Mouse (Mus musculus): ENCODE results near the gene Ammecr1. TPM values are rescaled to one million over a fixed set of nuclear protein-coding genes. Genes with fewer than 3 reads are reported as not detected.

The Ammecr1 gene
- total RNA-seq, 1 experiment: 10.1 TPM

GRCm38 (mm10) chrX:142806620-142807061 is 159.9 kb downstream of the Ammecr1 start:
- Histone ChIP-seq H3K4me3 (ENCODE audit: insufficient read depth in 1 of 2, low read depth in 1 of 2, low read length in 2 of 2, poor library complexity in 1 of 2, severe bottlenecking in 1 of 2) (no peak overlapping the region), H3K36me3 (ENCODE audit: control insufficient read depth, insufficient read depth, low read length, poor library complexity, severe bottlenecking) (no peaks in the 10 kb centered on the region), H3K27ac (ENCODE audit: insufficient read depth, low read depth, low read length, poor library complexity, severe bottlenecking) (no peak overlapping the region), H3K9me3 (ENCODE audit: control insufficient read depth, insufficient read depth, low read depth, low read length) (no peaks in the 10 kb centered on the region), H3K9ac (ENCODE audit: insufficient read depth, low read depth, low read length, poor library complexity, severe bottlenecking) (no peak overlapping the region), H3K4me1 (ENCODE audit: control insufficient read depth in 2 of 2, insufficient read depth in 2 of 2, low read length in 2 of 2, poor library complexity in 1 of 2) (no peaks in the 10 kb centered on the region)
- in situ Hi-C loops (cut with MboI; ENCODE audit: low sequenced_read_pairs in 2 of 2, unreplicated experiment in 2 of 2): no loop called here
- TF ChIP-seq MAFK (IDR thresholded peaks at IDR 0.05; ENCODE audit: insufficient read depth, low read depth, low read length) (no peak), CHD2 (IDR thresholded peaks at IDR 0.05; ENCODE audit: low read depth, low read length) (no peak), ZC3H11A (IDR thresholded peaks at IDR 0.05; ENCODE audit: borderline replicate concordance, low read depth, low read length) (no peak), HCFC1 (IDR thresholded peaks at IDR 0.05; ENCODE audit: borderline replicate concordance, insufficient read depth, low read length) (no peak), ZNF384 (IDR thresholded peaks at IDR 0.05; ENCODE audit: low read depth, low read length) (no peak)
- DNase-seq (ENCODE audit: low read depth, low spot score): no peak

GRCm38 (mm10) chrX:142806126-142806525 is 160.4 kb downstream of the Ammecr1 start:
- no peak overlapping the region for H3K9ac ChIP-seq (ENCODE audit: insufficient read depth, low read depth, low read length, poor library complexity, severe bottlenecking)
- H3K4me3 ChIP-seq (ENCODE audit: insufficient read depth in 1 of 2, low read depth in 1 of 2, low read length in 2 of 2, poor library complexity in 1 of 2, severe bottlenecking in 1 of 2): no peak overlapping the region
- H3K27ac ChIP-seq (ENCODE audit: insufficient read depth, low read depth, low read length, poor library complexity, severe bottlenecking): no peak overlapping the region
- DNase-seq (ENCODE audit: low read depth, low spot score): no peak
- H3K4me1 ChIP-seq (ENCODE audit: control insufficient read depth in 2 of 2, insufficient read depth in 2 of 2, low read length in 2 of 2, poor library complexity in 1 of 2): no peaks in the 10 kb centered on the region
- TF ChIP-seq CHD2 (IDR thresholded peaks at IDR 0.05; ENCODE audit: low read depth, low read length) (no peak), HCFC1 (IDR thresholded peaks at IDR 0.05; ENCODE audit: borderline replicate concordance, insufficient read depth, low read length) (no peak), ZNF384 (IDR thresholded peaks at IDR 0.05; ENCODE audit: low read depth, low read length) (no peak), ZC3H11A (IDR thresholded peaks at IDR 0.05; ENCODE audit: borderline replicate concordance, low read depth, low read length) (no peak), MAFK (IDR thresholded peaks at IDR 0.05; ENCODE audit: insufficient read depth, low read depth, low read length) (no peak)
- in situ Hi-C loops (cut with MboI; ENCODE audit: low sequenced_read_pairs in 2 of 2, unreplicated experiment in 2 of 2): no loop called here
- no peaks in the 10 kb centered on the region for H3K9me3 ChIP-seq (ENCODE audit: control insufficient read depth, insufficient read depth, low read depth, low read length)
- H3K36me3 ChIP-seq (ENCODE audit: control insufficient read depth, insufficient read depth, low read length, poor library complexity, severe bottlenecking): no peaks in the 10 kb centered on the region

DNA sequence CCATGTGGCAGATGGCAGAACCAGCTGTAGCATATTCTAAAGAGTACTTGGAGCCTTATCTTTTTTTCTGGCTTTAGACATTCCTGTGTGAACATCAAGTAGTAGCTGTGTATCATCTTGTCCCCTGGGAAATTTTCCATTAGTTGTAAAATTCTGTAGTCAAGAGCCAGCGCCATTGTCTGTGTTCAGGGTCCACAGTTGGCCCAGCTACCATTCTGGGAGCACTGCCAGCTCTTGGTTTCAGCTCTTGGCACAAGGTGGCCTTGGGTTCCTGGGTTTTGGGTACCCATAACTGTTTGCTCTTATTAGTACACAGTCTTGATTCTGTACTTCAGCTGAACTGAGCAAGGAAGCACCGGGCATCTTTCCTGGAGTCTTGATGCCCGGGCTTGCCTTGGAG is 161.9 kb downstream of the Ammecr1 start:
- no peak overlapping the region for H3K27ac ChIP-seq (ENCODE audit: insufficient read depth, low read depth, low read length, poor library complexity, severe bottlenecking)
- no peaks in the 10 kb centered on the region for H3K9me3 ChIP-seq (ENCODE audit: control insufficient read depth, insufficient read depth, low read depth, low read length)
- H3K36me3 ChIP-seq (ENCODE audit: control insufficient read depth, insufficient read depth, low read length, poor library complexity, severe bottlenecking): no peaks in the 10 kb centered on the region
- H3K9ac ChIP-seq (ENCODE audit: insufficient read depth, low read depth, low read length, poor library complexity, severe bottlenecking): no peak overlapping the region
- in situ Hi-C loops (cut with MboI; ENCODE audit: low sequenced_read_pairs in 2 of 2, unreplicated experiment in 2 of 2): no loop called here
- TF ChIP-seq ZC3H11A (IDR thresholded peaks at IDR 0.05; ENCODE audit: borderline replicate concordance, low read depth, low read length) (no peak), HCFC1 (IDR thresholded peaks at IDR 0.05; ENCODE audit: borderline replicate concordance, insufficient read depth, low read length) (no peak), MAFK (IDR thresholded peaks at IDR 0.05; ENCODE audit: insufficient read depth, low read depth, low read length) (no peak), ZNF384 (IDR thresholded peaks at IDR 0.05; ENCODE audit: low read depth, low read length) (no peak), CHD2 (IDR thresholded peaks at IDR 0.05; ENCODE audit: low read depth, low read length) (no peak)
- DNase-seq (ENCODE audit: low read depth, low spot score): no peak
- H3K4me1 ChIP-seq (ENCODE audit: control insufficient read depth in 2 of 2, insufficient read depth in 2 of 2, low read length in 2 of 2, poor library complexity in 1 of 2): no peaks in the 10 kb centered on the region
- H3K4me3 ChIP-seq (ENCODE audit: insufficient read depth in 1 of 2, low read depth in 1 of 2, low read length in 2 of 2, poor library complexity in 1 of 2, severe bottlenecking in 1 of 2): no peak overlapping the region

Other genes with a start within 250 kb of the Ammecr1 start
- gene Rtl9, start 132.9 kb upstream of the Ammecr1 start, total RNA-seq (2012; rRNA removed): not detected in 2 replicates

Data from ES-E14 (cell line).